Comparison of ENCODE assay signal across 13 mouse cellular contexts in the genomic region with DNA sequence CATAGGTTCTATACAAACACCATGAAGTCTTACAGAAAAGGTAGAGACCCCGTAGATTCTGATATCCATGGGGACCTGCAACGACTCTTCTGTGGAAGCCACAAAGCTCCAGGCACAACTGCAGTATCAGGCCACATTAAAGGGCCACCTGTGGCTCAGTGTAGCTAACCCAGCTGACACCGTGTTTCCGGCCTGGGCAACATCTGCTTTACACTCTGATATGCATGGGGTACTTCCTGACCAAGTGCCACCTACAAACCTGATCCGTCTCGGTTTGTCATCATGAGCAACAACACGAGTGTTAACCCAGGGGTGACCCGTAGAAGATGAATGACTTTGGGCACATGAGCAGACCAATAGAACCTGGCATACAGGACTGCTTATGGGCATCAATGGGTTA. TPM values are rescaled to one million over a fixed set of nuclear protein-coding genes. Genes with fewer than 3 reads are reported as not detected.
DNase-seq lines count a peak whose midpoint lies in the region; ATAC-seq and TF ChIP-seq lines count a peak whose summit lies in the region.
"Had no signal": no experiment of that assay in that cellular context is flagged by ENCODE, and none has a peak within 500 bp of the region (broad histone marks: within the 10 kb centered on the region; RNA-seq: fewer than 3 reads in every experiment).

No protein-coding gene starts in this region.

- no peaks in the 10 kb centered on the region for H3K36me3 ChIP-seq in lung, embryonic 15.5 days
- no peaks in the 10 kb centered on the region for H3K36me3 ChIP-seq in lung, postnatal 0 days (ENCODE audit: insufficient read depth, low read length)
- H3K36me3 ChIP-seq: embryonic facial prominence, embryonic 12.5 days; forebrain, embryonic 12.5 days had no signal

- H3K9ac ChIP-seq in lung, embryonic 15.5 days, result no peak overlapping the region
- no peak overlapping the region for H3K9ac ChIP-seq in lung, postnatal 0 days (replicated peaks; ENCODE audit: low read depth)
- H3K9ac ChIP-seq: embryonic facial prominence, embryonic 12.5 days; forebrain, embryonic 12.5 days had no signal

- no peak for TF ChIP-seq CTCF in lung, postnatal 0 days (IDR thresholded peaks at IDR 0.05)
- no peak for TF ChIP-seq CTCF in bone marrow, adult 2 months (IDR thresholded peaks at IDR 0.05; ENCODE audit: control insufficient read depth, insufficient read depth, low read length)

- H3K4me2 ChIP-seq in lung, embryonic 15.5 days, result no peak overlapping the region
- no peak overlapping the region for H3K4me2 ChIP-seq in lung, postnatal 0 days (replicated peaks; ENCODE audit: low read depth, low read length)
- H3K4me2 ChIP-seq: embryonic facial prominence, embryonic 12.5 days; forebrain, embryonic 12.5 days had no signal

- no peak for TF ChIP-seq POLR2A in bone marrow, adult 2 months (IDR thresholded peaks at IDR 0.05; ENCODE audit: borderline replicate concordance, control insufficient read depth, low read depth, low read length)

- no peaks in the 10 kb centered on the region for H3K9me3 ChIP-seq in lung, embryonic 15.5 days
- H3K9me3 ChIP-seq in lung, postnatal 0 days (ENCODE audit: low read length), result no peaks in the 10 kb centered on the region
- H3K9me3 ChIP-seq: embryonic facial prominence, embryonic 12.5 days; forebrain, embryonic 12.5 days had no signal

- no peak for TF ChIP-seq EP300 in lung, postnatal 0 days (IDR thresholded peaks at IDR 0.05)

- 79% methylated on average over 8 of the region's 8 CpGs for WGBS in lung, embryonic 15.5 days
- WGBS in lung, postnatal 0 days, result 77% methylated on average over 8 of the region's 8 CpGs
- WGBS in bone marrow, adult 2 months, result 47% methylated on average over 8 of the region's 8 CpGs

- no peak for ATAC-seq in lung, embryonic 15.5 days (ENCODE audit: borderline replicate concordance, extremely low read depth, low FRiP score, low TSS enrichment)
- no peak for ATAC-seq in lung, postnatal 0 days

- H3K4me1 ChIP-seq in lung, embryonic 15.5 days, result peaks cover 20% of the 10 kb centered on the region
- H3K4me1 ChIP-seq in lung, postnatal 0 days (ENCODE audit: insufficient read depth, low read depth, low read length), result peaks cover 3% of the 10 kb centered on the region; the same call in 1 of the 2 replicates
- peaks cover 3% of the 10 kb centered on the region for H3K4me1 ChIP-seq in bone marrow, adult 2 months (ENCODE audit: control insufficient read depth, insufficient read depth, low read length)

- no peak for DNase-seq in lung, postnatal 0 days (ENCODE audit: low spot score)
- peak; percentile 85 for DNase-seq in naive thymus-derived CD4-positive, alpha-beta T cell, adult 2 months (ENCODE audit: low read depth)
- peak; percentile 86 to 92 for DNase-seq in thymus, postnatal 10 days (ENCODE audit: low spot score in 2 of 2)
- DNase-seq in gastrocnemius, adult 8-10 months (ENCODE audit: low spot score in 2 of 2), result no peak
- DNase-seq in right cerebral cortex, postnatal 25 days, result no peak
- DNase-seq in adrenal gland, adult 2 months, result no peak
- DNase-seq: cerebellum, adult 2 months; gastrocnemius, postnatal 10 days; kidney, adult 8-10 months had no signal

- no peaks in the 10 kb centered on the region for H3K27me3 ChIP-seq in lung, embryonic 15.5 days
- no peaks in the 10 kb centered on the region for H3K27me3 ChIP-seq in lung, postnatal 0 days (replicated peaks; ENCODE audit: insufficient read depth, low read length)
- H3K27me3 ChIP-seq: embryonic facial prominence, embryonic 12.5 days; forebrain, embryonic 12.5 days had no signal

- 0 out of 2 replicates have a peak overlapping the region, but pooled peaks have one; percentile 37 for H3K27ac ChIP-seq in lung, embryonic 15.5 days
- H3K27ac ChIP-seq in lung, postnatal 0 days (ENCODE audit: low read length), result no peak overlapping the region
- H3K27ac ChIP-seq in bone marrow, adult 2 months (ENCODE audit: control insufficient read depth, insufficient read depth, low read depth, low read length, poor library complexity), result peak overlapping the region; percentile 87; the same call in 1 of the 2 replicates
- H3K27ac ChIP-seq: forebrain, embryonic 12.5 days had no signal

- H3K4me3 ChIP-seq in lung, embryonic 15.5 days, result no peak overlapping the region
- no peak overlapping the region for H3K4me3 ChIP-seq in lung, postnatal 0 days (ENCODE audit: low read depth, low read length)
- no peak overlapping the region for H3K4me3 ChIP-seq in bone marrow, adult 2 months (replicated peaks; ENCODE audit: control insufficient read depth, low read depth, low read length)
- H3K4me3 ChIP-seq: embryonic facial prominence, embryonic 12.5 days; forebrain, embryonic 12.5 days had no signal

RNA-seq across cellular contexts. Expression of gene Gm42791, which starts 18.1 kb away (rescaled TPM):
- 3.3 and 4.0 TPM in 2 replicates for polyA plus RNA-seq in lung, embryonic 15.5 days (2015; fragmentation: Nextera tagmentation; extraction: Ambion mirVana)
- polyA plus RNA-seq in lung, postnatal 0 days (2015; fragmentation: Nextera tagmentation; extraction: Ambion mirVana), result 0.78 and 1.2 TPM in 2 replicates
- polyA plus RNA-seq in bone marrow, adult 2 months (2011; ENCODE audit: insufficient read depth, insufficient read length, low replicate concordance, missing spikeins), result 8.4 TPM in 1 of 2 replicates, not detected in the other
- total RNA-seq in gastrocnemius, adult 8-10 months (2022), result 1 to 10 TPM; 2.1 to 2.7 (median 2.5) TPM
- total RNA-seq in adrenal gland, adult 2 months (2021), result 1 to 10 TPM; 6.3 to 6.5 TPM
- polyA plus RNA-seq in adrenal gland, adult 2 months (2012; rRNA removed), result not detected in 2 replicates
- polyA plus RNA-seq: cerebellum, adult 2 months had no signal

RNA-seq across cellular contexts. Expression of gene Katnal1, which starts 47.8 kb away (rescaled TPM):
- polyA plus RNA-seq in lung, embryonic 15.5 days (2015; fragmentation: Nextera tagmentation; extraction: Ambion mirVana), result 11.9 and 12.5 TPM in 2 replicates
- polyA plus RNA-seq in lung, postnatal 0 days (2015; fragmentation: Nextera tagmentation; extraction: Ambion mirVana), result 4.3 and 5.0 TPM in 2 replicates
- polyA plus RNA-seq in bone marrow, adult 2 months (2011; ENCODE audit: insufficient read depth, insufficient read length, low replicate concordance, missing spikeins), result 10.1 and 11.1 TPM in 2 replicates
- 1 to 10 TPM; 4.3 to 5.3 (median 4.5) TPM for total RNA-seq in gastrocnemius, adult 8-10 months (2022)
- total RNA-seq in adrenal gland, adult 2 months (2021), result 10 to 100 TPM in 1 of 2 experiments, 1 to 10 TPM in 1; 6.5 to 10.1 TPM
- polyA plus RNA-seq in adrenal gland, adult 2 months (2012; rRNA removed), result 3.2 and 3.8 TPM in 2 replicates

Comparison
In these comparisons a context has a peak if more than half of its experiments do, and no peak if none do; other contexts are left out.
1. DNase-seq: peak in naive thymus-derived CD4-positive, alpha-beta T cell, adult 2 months (single experiment) and thymus, postnatal 10 days (2 of 2); none in lung, postnatal 0 days (single experiment), gastrocnemius, adult 8-10 months (0 of 2), right cerebral cortex, postnatal 25 days (single experiment) and adrenal gland, adult 2 months (single experiment).